Comparison of ENCODE assay signal across 8 mouse cellular contexts in genomic region chr6:88627317-88627811, GRCm38 (mm10). TPM values are rescaled to one million over a fixed set of nuclear protein-coding genes. Genes with fewer than 3 reads are reported as not detected.
DNase-seq lines count a peak whose midpoint lies in the region; ATAC-seq and TF ChIP-seq lines count a peak whose summit lies in the region.

No protein-coding gene starts in this region.

- DNase-seq in ovary, postnatal 10 days (ENCODE audit: low spot score) = peak; percentile 13
- no peak for DNase-seq in ovary, adult 18-20 months (ENCODE audit: low spot score)
- DNase-seq in heart, adult 2 months = peak; percentile 79 to 82
- peak; percentile 59 for DNase-seq in kidney, adult 18-20 months

- intact Hi-C loops in heart, adult 2 months (cut with DNase I) = no loop called here

- under 1% methylated on average over 51 of the region's 51 CpGs for WGBS in embryonic facial prominence, embryonic 13.5 days
- 2% methylated on average over 51 of the region's 51 CpGs for WGBS in heart, adult 2 months
- under 1% methylated on average over 51 of the region's 51 CpGs for WGBS in limb, embryonic 15.5 days
- 2% methylated on average over 49 of the region's 51 CpGs for WGBS in stomach, embryonic 14.5 days

- H3K4me2 ChIP-seq in embryonic facial prominence, embryonic 13.5 days = peak overlapping the region; percentile 94
- peak overlapping the region; percentile 96 for H3K4me2 ChIP-seq in limb, embryonic 15.5 days
- H3K4me2 ChIP-seq in myocyte (ENCODE audit: low read depth) = peak overlapping the region; percentile 31
- peak overlapping the region; percentile 97 for H3K4me2 ChIP-seq in stomach, embryonic 14.5 days (replicated peaks; ENCODE audit: low read depth, low read length)

- no peak overlapping the region for H3K27ac ChIP-seq in embryonic facial prominence, embryonic 13.5 days
- H3K27ac ChIP-seq in heart, adult 2 months = peak overlapping the region; percentile 80
- no peak overlapping the region for H3K27ac ChIP-seq in limb, embryonic 15.5 days
- H3K27ac ChIP-seq in stomach, embryonic 14.5 days (ENCODE audit: low read length) = no peak overlapping the region

- TF ChIP-seq CTCF in heart, adult 2 months (IDR thresholded peaks at IDR 0.05) = no peak

- H3K27me3 ChIP-seq in embryonic facial prominence, embryonic 13.5 days = no peaks in the 10 kb centered on the region
- H3K27me3 ChIP-seq in heart, adult 2 months (ENCODE audit: control insufficient read depth, insufficient read depth, low read length) = no peaks in the 10 kb centered on the region
- H3K27me3 ChIP-seq in limb, embryonic 15.5 days = 0 out of 2 replicates have a peak, but pooled peaks cover 4% of the 10 kb centered on the region
- no peaks in the 10 kb centered on the region for H3K27me3 ChIP-seq in myocyte (ENCODE audit: control insufficient read depth, insufficient read depth, insufficient read length)
- no peaks in the 10 kb centered on the region for H3K27me3 ChIP-seq in stomach, embryonic 14.5 days (ENCODE audit: control insufficient read depth, insufficient read depth, low read length)

- TF ChIP-seq EP300 in heart, adult 2 months (IDR thresholded peaks at IDR 0.05; ENCODE audit: insufficient read depth, low read depth, low read length) = no peak

- H3K4me3 ChIP-seq in embryonic facial prominence, embryonic 13.5 days = peak overlapping the region; percentile 49
- peak overlapping the region; percentile 64 for H3K4me3 ChIP-seq in heart, adult 2 months
- peak overlapping the region; percentile 47 for H3K4me3 ChIP-seq in limb, embryonic 15.5 days
- no peak overlapping the region for H3K4me3 ChIP-seq in myocyte
- peak overlapping the region; percentile 38 for H3K4me3 ChIP-seq in stomach, embryonic 14.5 days (ENCODE audit: low read depth, low read length)

- H3K36me3 ChIP-seq in embryonic facial prominence, embryonic 13.5 days = no peaks in the 10 kb centered on the region
- no peaks in the 10 kb centered on the region for H3K36me3 ChIP-seq in heart, adult 2 months (ENCODE audit: control insufficient read depth, insufficient read depth, low read length)
- no peaks in the 10 kb centered on the region for H3K36me3 ChIP-seq in limb, embryonic 15.5 days
- H3K36me3 ChIP-seq in myocyte (ENCODE audit: control insufficient read depth, insufficient read depth) = no peaks in the 10 kb centered on the region
- H3K36me3 ChIP-seq in stomach, embryonic 14.5 days (ENCODE audit: control insufficient read depth, insufficient read depth, low read length) = no peaks in the 10 kb centered on the region

- H3K79me2 ChIP-seq in heart, adult 2 months (replicated peaks; ENCODE audit: control insufficient read depth, insufficient read depth, low read length) = no peaks in the 10 kb centered on the region
- no peaks in the 10 kb centered on the region for H3K79me2 ChIP-seq in myocyte (ENCODE audit: control insufficient read depth, insufficient read depth)

- peak; percentile 61; the same call in 1 of the 2 replicates for TF ChIP-seq POLR2A in heart, adult 2 months (IDR thresholded peaks at IDR 0.05; ENCODE audit: insufficient read depth, low read depth, low read length)
- peak; percentile 24 for TF ChIP-seq POLR2A in myocyte (IDR thresholded peaks at IDR 0.05; ENCODE audit: insufficient read length, low read depth)

- H3K9ac ChIP-seq in embryonic facial prominence, embryonic 13.5 days = peak overlapping the region; percentile 59
- H3K9ac ChIP-seq in heart, adult 2 months (ENCODE audit: low read depth, low read length) = peak overlapping the region; percentile 82
- H3K9ac ChIP-seq in limb, embryonic 15.5 days = peak overlapping the region; percentile 34; the same call in 1 of the 2 replicates
- H3K9ac ChIP-seq in stomach, embryonic 14.5 days (replicated peaks; ENCODE audit: low read depth, low read length) = peak overlapping the region; percentile 43; the same call in 1 of the 2 replicates

- ATAC-seq in embryonic facial prominence, embryonic 13.5 days (ENCODE audit: insufficient number of reproducible peaks, insufficient read depth, low FRiP score, low TSS enrichment, low read depth) = peak; percentile 81
- ATAC-seq in limb, embryonic 15.5 days (ENCODE audit: insufficient number of reproducible peaks, low FRiP score, low TSS enrichment, low read depth) = peak; percentile 67; the same call in 1 of the 2 replicates
- peak; percentile 84 for ATAC-seq in stomach, embryonic 14.5 days (ENCODE audit: insufficient number of reproducible peaks, insufficient read depth, low FRiP score, low read depth)

- no peak overlapping the region for H3ac ChIP-seq in myocyte (ENCODE audit: control insufficient read depth, insufficient read length)

- H3K9me3 ChIP-seq in embryonic facial prominence, embryonic 13.5 days = no peaks in the 10 kb centered on the region
- no peaks in the 10 kb centered on the region for H3K9me3 ChIP-seq in limb, embryonic 15.5 days
- H3K9me3 ChIP-seq in stomach, embryonic 14.5 days (ENCODE audit: control insufficient read depth, low read depth, low read length) = no peaks in the 10 kb centered on the region

- peaks cover 12% of the 10 kb centered on the region for H3K4me1 ChIP-seq in embryonic facial prominence, embryonic 13.5 days
- H3K4me1 ChIP-seq in heart, adult 2 months (ENCODE audit: control insufficient read depth, insufficient read depth, low read length) = peaks cover 6% of the 10 kb centered on the region
- peaks cover 10% of the 10 kb centered on the region; the same call in 1 of the 2 replicates for H3K4me1 ChIP-seq in limb, embryonic 15.5 days
- peaks cover 7% of the 10 kb centered on the region for H3K4me1 ChIP-seq in stomach, embryonic 14.5 days (ENCODE audit: control insufficient read depth, insufficient read depth, low read length)

TF ChIP-seq in myocyte, 11 proteins besides CTCF, POLR2A, EP300 and RAD21:
- no peak for TF ChIP-seq TCF12 (IDR thresholded peaks at IDR 0.05; ENCODE audit: insufficient read depth, poor library complexity, severe bottlenecking)
- TF ChIP-seq MYOD1 (IDR thresholded peaks at IDR 0.05; ENCODE audit: control insufficient read depth in 1 of 3, insufficient read length in 2 of 3, low read depth in 2 of 3) = peak in 2 of 3 experiments; percentile 83 to 90
- TF ChIP-seq CEBPB (IDR thresholded peaks at IDR 0.05; ENCODE audit: insufficient read depth, poor library complexity, severe bottlenecking) = no peak
- no peak for TF ChIP-seq REST (IDR thresholded peaks at IDR 0.05; ENCODE audit: insufficient read depth, insufficient read length)
- TF ChIP-seq MYOG (IDR thresholded peaks at IDR 0.05; ENCODE audit: control insufficient read depth in 1 of 3, insufficient read depth in 1 of 3, insufficient read length in 2 of 3, low read depth in 2 of 3) = peak in 2 of 3 experiments; percentile 83 to 86
- TF ChIP-seq USF1 (IDR thresholded peaks at IDR 0.05; ENCODE audit: low read depth) = no peak
- TF ChIP-seq E2F4 (IDR thresholded peaks at IDR 0.05; ENCODE audit: insufficient read depth) = no peak

RNA-seq across cellular contexts. Expression of gene Kbtbd12, which starts 10.4 kb away (rescaled TPM):
- polyA plus RNA-seq in embryonic facial prominence, embryonic 13.5 days (2015; fragmentation: Nextera tagmentation; extraction: Ambion mirVana) = 0.21 and 0.23 TPM in 2 replicates
- 10 to 100 TPM; 35.7 to 37.4 TPM for total RNA-seq in heart, adult 2 months (2021)
- polyA plus RNA-seq in heart, adult 2 months (2012; rRNA removed) = 14.7 and 20.4 TPM in 2 replicates
- 1.4 and 5.3 TPM in 2 replicates for polyA plus RNA-seq in limb, embryonic 15.5 days (2015; fragmentation: Nextera tagmentation; extraction: Ambion mirVana)
- 1.3 TPM for polyA plus RNA-seq in myocyte (2012; fragmentation: generic; extraction: Trizol)
- not detected in 2 replicates for polyA plus RNA-seq in stomach, embryonic 14.5 days (2014; fragmentation: Nextera tagmentation; extraction: Ambion mirVana)

Comparison
In these comparisons a context has a peak if more than half of its experiments do, and no peak if none do; other contexts are left out.
1. H3K4me2 ChIP-seq: peak in every context shown above with its lines; median percentile 97 in stomach, embryonic 14.5 days; 96 in limb, embryonic 15.5 days; 94 in embryonic facial prominence, embryonic 13.5 days; 31 in myocyte.